18 mouse cellular contexts compared by ENCODE assay signal in the genomic region with DNA sequence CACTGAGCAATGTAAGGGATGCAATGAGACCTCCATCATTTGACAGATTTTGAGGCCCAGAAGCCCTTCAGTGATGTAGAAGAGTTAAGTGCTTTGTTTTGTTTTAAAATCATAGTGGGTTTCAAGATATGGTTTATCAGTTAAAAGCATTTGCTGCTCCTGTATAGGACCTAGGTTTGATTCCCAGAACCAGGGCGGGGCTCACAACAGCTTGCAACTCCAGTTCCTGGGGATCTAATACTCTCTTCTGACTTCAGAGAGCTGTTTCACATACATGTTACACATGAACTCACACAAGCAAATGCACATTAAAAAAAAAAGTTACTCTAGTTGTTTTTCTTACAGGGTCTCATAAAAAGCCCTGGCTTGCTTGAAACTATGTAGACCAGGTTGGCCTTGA. TPM values are rescaled to one million over a fixed set of nuclear protein-coding genes. Genes with fewer than 3 reads are reported as not detected.
DNase-seq lines count a peak whose midpoint lies in the region; ATAC-seq and TF ChIP-seq lines count a peak whose summit lies in the region.
"Had no signal": no experiment of that assay in that cellular context is flagged by ENCODE, and none has a peak within 500 bp of the region (broad histone marks: within the 10 kb centered on the region; RNA-seq: fewer than 3 reads in every experiment).

No protein-coding gene starts in this region.

- WGBS in cerebellum, adult 2 months: 79% methylated on average over 1 of the region's 1 CpGs
- 62% methylated on average over 1 of the region's 1 CpGs for WGBS in liver, postnatal 0 days (ENCODE audit: insufficient replicate concordance)
- 19% methylated on average over 1 of the region's 1 CpGs for WGBS in liver, embryonic 14.5 days (ENCODE audit: insufficient replicate concordance)
- 97% methylated on average over 1 of the region's 1 CpGs for WGBS in forebrain, embryonic 12.5 days

- peaks cover 30% of the 10 kb centered on the region for H3K36me3 ChIP-seq in liver, postnatal 0 days (replicated peaks; ENCODE audit: insufficient read depth, low read length)
- H3K36me3 ChIP-seq in liver, embryonic 14.5 days (replicated peaks; ENCODE audit: control insufficient read depth, insufficient read depth, low read depth): peaks cover 2% of the 10 kb centered on the region; the same call in 1 of the 2 replicates
- H3K36me3 ChIP-seq in forebrain, embryonic 12.5 days (replicated peaks): peaks cover 35% of the 10 kb centered on the region

- peak overlapping the region; percentile 50; the same call in 1 of the 2 replicates for H3K27ac ChIP-seq in cerebellum, adult 2 months (ENCODE audit: insufficient read depth, low read length)
- no peak overlapping the region for H3K27ac ChIP-seq in liver, postnatal 0 days (ENCODE audit: low read depth)
- H3K27ac ChIP-seq in liver, embryonic 14.5 days: no peak overlapping the region
- no peak overlapping the region for H3K27ac ChIP-seq in forebrain, embryonic 12.5 days
- H3K27ac ChIP-seq: embryonic facial prominence, embryonic 13.5 days; forebrain, embryonic 13.5 days; hindbrain, embryonic 15.5 days had no signal

- H3K27me3 ChIP-seq in cerebellum, adult 2 months (ENCODE audit: control insufficient read depth, insufficient read depth, low read length): no peaks in the 10 kb centered on the region
- H3K27me3 ChIP-seq in liver, postnatal 0 days (ENCODE audit: insufficient read depth, low read length): no peaks in the 10 kb centered on the region
- no peaks in the 10 kb centered on the region for H3K27me3 ChIP-seq in liver, embryonic 14.5 days (ENCODE audit: control insufficient read depth, insufficient read depth, low read length)
- no peaks in the 10 kb centered on the region for H3K27me3 ChIP-seq in forebrain, embryonic 12.5 days
- H3K27me3 ChIP-seq: embryonic facial prominence, embryonic 13.5 days; forebrain, embryonic 13.5 days; hindbrain, embryonic 15.5 days had no signal

- peaks cover 48% of the 10 kb centered on the region for H3K4me1 ChIP-seq in cerebellum, adult 2 months (ENCODE audit: control insufficient read depth, insufficient read depth, low read length)
- H3K4me1 ChIP-seq in liver, postnatal 0 days (ENCODE audit: insufficient read depth): no peaks in the 10 kb centered on the region
- peaks cover 0 to 10% of the 10 kb centered on the region in 2 experiments; a peak in 3 of 4 replicates for H3K4me1 ChIP-seq in liver, embryonic 14.5 days (replicated peaks; ENCODE audit: control insufficient read depth in 2 of 2, insufficient read depth in 2 of 2, low read length in 1 of 2)
- H3K4me1 ChIP-seq in forebrain, embryonic 12.5 days: no peaks in the 10 kb centered on the region
- H3K4me1 ChIP-seq: embryonic facial prominence, embryonic 13.5 days; forebrain, embryonic 13.5 days; hindbrain, embryonic 15.5 days had no signal

- no peak for TF ChIP-seq POLR2A in cerebellum, adult 2 months (IDR thresholded peaks at IDR 0.05; ENCODE audit: borderline replicate concordance, insufficient read depth, low read length)

- no peak for ATAC-seq in liver, postnatal 0 days
- ATAC-seq in liver, embryonic 14.5 days (ENCODE audit: insufficient read depth): no peak
- ATAC-seq in forebrain, embryonic 12.5 days (ENCODE audit: low FRiP score): no peak
- ATAC-seq: forebrain, embryonic 13.5 days; forebrain, postnatal 0 days; inflammation-experienced regulatory T-cells, adult 6 months; intestine, postnatal 0 days had no signal

- no peak for TF ChIP-seq CTCF in cerebellum, adult 2 months (IDR thresholded peaks at IDR 0.05; ENCODE audit: borderline replicate concordance, insufficient read depth, low read depth, low read length)
- TF ChIP-seq CTCF in liver, postnatal 0 days (IDR thresholded peaks at IDR 0.05; ENCODE audit: low read depth): no peak
- TF ChIP-seq CTCF in liver, embryonic 14.5 days (IDR thresholded peaks at IDR 0.05; ENCODE audit: low read depth): no peak

- no peak overlapping the region for H3K4me2 ChIP-seq in liver, postnatal 0 days (ENCODE audit: low read depth, low read length)
- peak overlapping the region; percentile 22; the same call in 1 of the 2 replicates for H3K4me2 ChIP-seq in liver, embryonic 14.5 days (ENCODE audit: low read depth)
- no peak overlapping the region for H3K4me2 ChIP-seq in forebrain, embryonic 12.5 days
- H3K4me2 ChIP-seq: embryonic facial prominence, embryonic 13.5 days; forebrain, embryonic 13.5 days; heart, embryonic 11.5 days; hindbrain, embryonic 15.5 days had no signal

- no peak for TF ChIP-seq EP300 in liver, postnatal 0 days (IDR thresholded peaks at IDR 0.05; ENCODE audit: low read depth)
- TF ChIP-seq EP300 in liver, embryonic 14.5 days (IDR thresholded peaks at IDR 0.05; ENCODE audit: low read depth): no peak

- no peak overlapping the region for H3K4me3 ChIP-seq in cerebellum, adult 2 months (replicated peaks; ENCODE audit: insufficient read depth, low read depth, low read length)
- H3K4me3 ChIP-seq in liver, postnatal 0 days (ENCODE audit: low read depth, low read length): no peak overlapping the region
- H3K4me3 ChIP-seq in liver, embryonic 14.5 days (ENCODE audit: insufficient read depth in 1 of 2, low read depth in 2 of 2, low read length in 2 of 2): no peak overlapping the region
- no peak overlapping the region for H3K4me3 ChIP-seq in forebrain, embryonic 12.5 days (replicated peaks)
- H3K4me3 ChIP-seq: embryonic facial prominence, embryonic 13.5 days; forebrain, embryonic 13.5 days; hindbrain, embryonic 15.5 days had no signal

- no peak overlapping the region for H3K9ac ChIP-seq in liver, postnatal 0 days (replicated peaks)
- no peak overlapping the region for H3K9ac ChIP-seq in liver, embryonic 14.5 days (replicated peaks)
- H3K9ac ChIP-seq in forebrain, embryonic 12.5 days: no peak overlapping the region
- H3K9ac ChIP-seq: embryonic facial prominence, embryonic 13.5 days; forebrain, embryonic 13.5 days; forebrain, postnatal 0 days; hindbrain, embryonic 15.5 days had no signal

- peak in 1 of 2 experiments; percentile 20 for DNase-seq in cerebellum, adult 2 months
- DNase-seq in cerebellum, postnatal 36 days: no peak
- peak; percentile 46 for DNase-seq in liver
- no peak for DNase-seq in liver, postnatal 0 days
- no peak for DNase-seq in liver, embryonic 14.5 days (ENCODE audit: low read depth in 3 of 3, low spot score in 3 of 3)
- no peak for DNase-seq in neural tube, embryonic 10.5 days (ENCODE audit: extremely low spot score, low spot score)
- DNase-seq: adrenal gland, adult 2 months; adrenal gland, postnatal 25 days; B cell, adult 2 months; forebrain, postnatal 0 days; gastrocnemius, postnatal 25 days had no signal

- no peaks in the 10 kb centered on the region for H3K9me3 ChIP-seq in liver, postnatal 0 days (ENCODE audit: low read length)
- no peaks in the 10 kb centered on the region for H3K9me3 ChIP-seq in liver, embryonic 14.5 days (ENCODE audit: control insufficient read depth, low read length)
- H3K9me3 ChIP-seq in forebrain, embryonic 12.5 days: no peaks in the 10 kb centered on the region
- H3K9me3 ChIP-seq: embryonic facial prominence, embryonic 13.5 days; forebrain, embryonic 13.5 days; hindbrain, embryonic 15.5 days had no signal

RNA-seq across cellular contexts. Expression of a gene that starts 12.2 kb away (rescaled TPM):
- polyA plus RNA-seq in cerebellum, adult 2 months (2012; rRNA removed): 27.6 and 35.2 TPM in 2 replicates
- polyA plus RNA-seq in liver, postnatal 0 days (2015; fragmentation: Nextera tagmentation; extraction: Ambion mirVana): 1.7 and 2.2 TPM in 2 replicates
- 3.3 and 3.6 TPM in 2 replicates for polyA plus RNA-seq in liver, embryonic 14.5 days (2012; rRNA removed)
- polyA plus RNA-seq in liver, embryonic 14.5 days (2014; fragmentation: Nextera tagmentation; extraction: Ambion mirVana): 1.5 and 1.6 TPM in 2 replicates
- 10.8 and 11.8 TPM in 2 replicates for polyA plus RNA-seq in forebrain, embryonic 12.5 days (2016; fragmentation: Nextera tagmentation; extraction: Ambion mirVana)

RNA-seq across cellular contexts. Expression of a gene that starts 25.5 kb away (rescaled TPM):
- 32.2 and 33.3 TPM in 2 replicates for polyA plus RNA-seq in cerebellum, adult 2 months (2012; rRNA removed)
- polyA plus RNA-seq in liver, postnatal 0 days (2015; fragmentation: Nextera tagmentation; extraction: Ambion mirVana): 4.1 and 5.3 TPM in 2 replicates
- 5.2 and 5.6 TPM in 2 replicates for polyA plus RNA-seq in liver, embryonic 14.5 days (2012; rRNA removed)
- 4.0 and 4.9 TPM in 2 replicates for polyA plus RNA-seq in liver, embryonic 14.5 days (2014; fragmentation: Nextera tagmentation; extraction: Ambion mirVana)
- polyA plus RNA-seq in forebrain, embryonic 12.5 days (2016; fragmentation: Nextera tagmentation; extraction: Ambion mirVana): 27.4 and 28.3 TPM in 2 replicates
